Mouse (Mus musculus): ENCODE measurements at regions not wholly inside any gene's neighbourhood (a gene's known extent, or its start where the extent isn't known, plus 50 kb on each side); places are given as distances from the start of the nearest gene placed in this dataset.

DNA sequence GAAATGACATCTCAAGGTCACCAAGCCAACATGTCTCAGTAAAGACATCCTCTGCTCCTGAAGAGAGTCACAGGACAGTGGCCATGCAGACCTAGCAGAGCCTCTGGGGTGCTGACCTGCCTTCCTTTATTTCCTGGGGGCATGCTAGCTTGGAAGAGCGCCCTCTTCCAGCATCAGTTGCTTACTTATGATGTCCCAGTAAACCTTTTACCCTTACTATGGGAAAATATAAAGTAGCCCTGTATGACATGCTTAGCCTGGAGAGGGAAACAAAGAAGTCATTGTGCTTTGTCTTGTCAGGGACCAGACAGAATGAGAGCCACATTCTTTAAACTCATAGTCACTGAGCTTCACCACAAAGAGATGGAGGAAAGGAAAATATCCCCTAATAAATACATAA is 82.9 kb downstream of the Postn start:
- Histone ChIP-seq H3K36me3 (no peaks in the 10 kb centered on the region), H3K4me1 (peaks cover 6% of the 10 kb centered on the region; the same call in 1 of the 2 replicates), H3K27me3 (no peaks in the 10 kb centered on the region), H3K27ac (0 out of 2 replicates have a peak overlapping the region, but pooled peaks have one; percentile 30), H3K9me3 (no peaks in the 10 kb centered on the region), H3K9ac (no peak overlapping the region), H3K4me3 (no peak overlapping the region), H3K4me2 (replicated peaks) (no peak overlapping the region)
- WGBS, result 30% methylated on average over 1 of the region's 1 CpGs
- ATAC-seq (ENCODE audit: insufficient number of reproducible peaks, insufficient read depth, low FRiP score, low TSS enrichment), result no peak

DNA sequence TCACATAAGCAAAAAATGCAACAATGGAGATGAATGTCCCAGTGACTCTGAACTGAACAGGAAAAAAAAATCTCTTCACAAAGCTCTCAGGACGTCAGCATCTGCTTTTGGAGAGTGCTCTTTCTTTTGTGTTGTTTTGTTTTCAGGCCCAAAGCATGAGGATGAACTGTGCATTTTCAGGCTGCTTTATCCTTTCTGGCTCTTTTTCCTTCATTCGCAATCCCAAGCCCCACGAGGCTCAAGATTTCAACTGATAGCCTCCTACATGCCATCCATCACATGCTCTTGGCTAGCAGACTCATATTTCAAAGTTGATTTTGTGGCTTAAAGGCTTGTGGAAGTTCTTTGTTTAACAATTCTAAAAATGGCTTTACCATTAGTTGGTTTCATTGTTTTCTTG is 86.0 kb downstream of the Postn start:
- no peak overlapping the region for H3K4me3 ChIP-seq
- no peaks in the 10 kb centered on the region for H3K9me3 ChIP-seq
- H3K4me1 ChIP-seq, result peaks cover 6% of the 10 kb centered on the region; the same call in 1 of the 2 replicates
- H3K9ac ChIP-seq, result no peak overlapping the region
- no peak overlapping the region for H3K27ac ChIP-seq
- no peaks in the 10 kb centered on the region for H3K36me3 ChIP-seq
- ATAC-seq (ENCODE audit: insufficient number of reproducible peaks, insufficient read depth, low FRiP score, low TSS enrichment), result no peak
- no peak overlapping the region for H3K4me2 ChIP-seq (replicated peaks)
- 34% methylated on average over 3 of the region's 3 CpGs for WGBS
- no peaks in the 10 kb centered on the region for H3K27me3 ChIP-seq

DNA sequence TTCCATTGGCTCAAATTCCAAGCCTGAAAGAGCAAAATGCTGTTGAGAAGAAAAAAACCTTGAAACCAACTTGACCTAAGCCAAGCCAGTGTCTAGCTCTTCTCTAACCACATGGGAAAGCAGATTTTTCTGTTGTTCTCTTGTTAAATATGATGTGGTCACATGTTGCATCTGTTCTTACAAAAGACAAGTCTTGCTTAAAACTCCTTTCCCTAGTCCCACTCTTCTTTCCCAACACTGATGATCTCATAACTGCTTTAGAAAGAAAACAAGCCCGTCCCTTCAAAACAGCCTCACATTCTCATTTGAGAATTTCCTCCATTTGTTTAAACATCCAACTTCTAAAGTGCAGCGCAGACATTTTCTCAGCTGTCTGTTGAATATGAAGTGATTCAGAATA is 96.5 kb downstream of the Postn start:
- Histone ChIP-seq H3K27me3 (no peaks in the 10 kb centered on the region), H3K9me3 (no peaks in the 10 kb centered on the region), H3K4me3 (no peak overlapping the region), H3K27ac (no peak overlapping the region), H3K36me3 (no peaks in the 10 kb centered on the region), H3K9ac (no peak overlapping the region), H3K4me2 (replicated peaks) (no peak overlapping the region), H3K4me1 (no peaks in the 10 kb centered on the region)
- WGBS, result 91% methylated on average over 2 of the region's 2 CpGs
- no peak for ATAC-seq (ENCODE audit: insufficient number of reproducible peaks, insufficient read depth, low FRiP score, low TSS enrichment)

DNA sequence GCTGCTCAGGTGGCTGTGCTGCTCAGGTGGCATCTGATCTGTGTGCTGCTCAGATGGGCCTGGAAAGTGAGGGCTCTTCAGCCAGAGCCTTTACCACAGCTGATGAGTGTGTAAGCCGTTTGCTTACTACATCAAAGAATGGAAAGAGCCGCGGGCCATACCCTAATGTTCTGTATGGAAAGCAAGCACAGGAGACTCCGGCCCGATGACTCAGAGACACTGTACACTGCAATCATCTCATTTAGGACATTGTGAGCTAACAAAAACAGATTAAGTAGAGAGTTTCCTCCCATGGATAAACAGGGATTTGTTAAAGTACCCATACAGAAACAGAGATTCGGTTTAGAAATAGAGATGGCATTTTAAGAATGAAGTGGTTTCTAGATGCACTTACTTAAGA is 100.5 kb downstream of the Postn start:
- H3K4me2 ChIP-seq (replicated peaks), result no peak overlapping the region
- ATAC-seq (ENCODE audit: insufficient number of reproducible peaks, insufficient read depth, low FRiP score, low TSS enrichment), result no peak
- 84% methylated on average over 6 of the region's 6 CpGs for WGBS
- H3K9ac ChIP-seq, result no peak overlapping the region
- H3K4me3 ChIP-seq, result no peak overlapping the region
- no peaks in the 10 kb centered on the region for H3K4me1 ChIP-seq
- H3K27ac ChIP-seq, result no peak overlapping the region
- no peaks in the 10 kb centered on the region for H3K27me3 ChIP-seq
- no peaks in the 10 kb centered on the region for H3K9me3 ChIP-seq
- no peaks in the 10 kb centered on the region for H3K36me3 ChIP-seq

DNA sequence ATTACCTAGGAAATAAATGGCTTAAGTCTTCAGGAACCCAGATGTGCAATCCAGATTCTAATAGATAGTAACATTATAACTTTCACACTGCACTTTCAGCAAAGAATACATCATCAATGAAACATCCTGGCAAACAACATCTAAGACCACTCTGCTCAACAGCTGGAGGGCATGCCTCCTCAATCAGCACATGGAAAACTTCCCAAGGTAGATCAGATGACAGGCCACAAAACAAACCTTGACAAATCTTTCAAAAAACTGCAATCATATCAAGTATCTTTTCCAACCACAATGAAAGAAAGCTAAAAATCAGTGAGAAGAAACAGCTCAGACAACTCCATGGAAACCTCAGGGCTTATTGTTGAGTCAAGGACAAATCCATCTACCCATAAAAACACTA is 105.2 kb downstream of the Postn start:
- H3K36me3 ChIP-seq, result no peaks in the 10 kb centered on the region
- no peak overlapping the region for H3K4me2 ChIP-seq (replicated peaks)
- no peak overlapping the region for H3K27ac ChIP-seq
- H3K9ac ChIP-seq, result no peak overlapping the region
- ATAC-seq (ENCODE audit: insufficient number of reproducible peaks, insufficient read depth, low FRiP score, low TSS enrichment), result no peak
- H3K4me1 ChIP-seq, result no peaks in the 10 kb centered on the region
- H3K27me3 ChIP-seq, result no peaks in the 10 kb centered on the region
- H3K9me3 ChIP-seq, result no peaks in the 10 kb centered on the region
- H3K4me3 ChIP-seq, result no peak overlapping the region

DNA sequence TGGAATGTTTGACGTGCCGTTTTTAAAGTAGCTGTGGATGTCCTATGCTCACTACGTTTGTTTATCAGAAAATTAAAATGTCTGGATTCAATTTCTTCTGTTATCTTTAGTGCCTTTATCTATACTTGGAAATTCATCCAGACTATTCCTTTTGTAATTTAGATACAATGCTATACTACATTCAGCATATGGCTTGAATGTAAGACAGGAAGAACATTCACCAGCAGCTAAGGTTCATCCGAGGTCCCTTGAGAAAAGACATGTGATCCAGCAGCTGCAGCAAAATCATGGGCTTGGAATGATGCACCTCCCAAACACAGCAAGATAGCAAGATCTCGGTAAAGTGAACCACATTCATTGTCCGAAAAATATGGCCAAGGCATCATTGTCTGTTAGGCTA is 113.3 kb downstream of the Postn start:
- no peak for ATAC-seq (ENCODE audit: insufficient number of reproducible peaks, insufficient read depth, low FRiP score, low TSS enrichment)
- peaks cover 15% of the 10 kb centered on the region; the same call in 1 of the 2 replicates for H3K4me1 ChIP-seq
- no peak overlapping the region for H3K4me2 ChIP-seq (replicated peaks)
- 74% methylated on average over 6 of the region's 6 CpGs for WGBS
- no peak overlapping the region for H3K27ac ChIP-seq
- H3K27me3 ChIP-seq, result no peaks in the 10 kb centered on the region
- no peak overlapping the region for H3K4me3 ChIP-seq
- H3K36me3 ChIP-seq, result no peaks in the 10 kb centered on the region
- H3K9ac ChIP-seq, result no peak overlapping the region
- H3K9me3 ChIP-seq, result no peaks in the 10 kb centered on the region

DNA sequence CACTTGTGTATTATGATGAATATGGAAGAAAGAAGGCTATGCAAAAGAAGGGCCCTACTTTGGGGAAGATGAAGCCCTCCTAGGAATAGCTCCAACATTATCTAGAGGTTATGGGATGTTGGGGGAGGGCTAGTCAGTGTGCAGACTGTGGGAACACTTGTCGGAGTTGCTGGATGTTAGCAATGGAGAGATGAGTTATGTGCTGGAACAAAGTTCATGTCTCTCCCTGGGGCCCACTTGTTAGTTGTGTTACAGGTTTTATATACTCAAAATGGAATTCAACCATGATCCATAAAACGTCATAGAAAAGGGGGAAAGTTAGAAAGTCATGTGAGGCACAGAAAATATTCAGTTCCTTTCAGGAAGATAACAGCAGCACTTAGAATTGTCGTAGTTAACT is 115.0 kb downstream of the Postn start:
- H3K9me3 ChIP-seq, result no peaks in the 10 kb centered on the region
- no peak overlapping the region for H3K27ac ChIP-seq
- no peak overlapping the region for H3K9ac ChIP-seq
- no peak overlapping the region for H3K4me2 ChIP-seq (replicated peaks)
- H3K4me1 ChIP-seq, result peaks cover 22% of the 10 kb centered on the region; the same call in 1 of the 2 replicates
- 74% methylated on average over 3 of the region's 3 CpGs for WGBS
- H3K27me3 ChIP-seq, result no peaks in the 10 kb centered on the region
- no peak for ATAC-seq (ENCODE audit: insufficient number of reproducible peaks, insufficient read depth, low FRiP score, low TSS enrichment)
- H3K4me3 ChIP-seq, result no peak overlapping the region
- no peaks in the 10 kb centered on the region for H3K36me3 ChIP-seq

DNA sequence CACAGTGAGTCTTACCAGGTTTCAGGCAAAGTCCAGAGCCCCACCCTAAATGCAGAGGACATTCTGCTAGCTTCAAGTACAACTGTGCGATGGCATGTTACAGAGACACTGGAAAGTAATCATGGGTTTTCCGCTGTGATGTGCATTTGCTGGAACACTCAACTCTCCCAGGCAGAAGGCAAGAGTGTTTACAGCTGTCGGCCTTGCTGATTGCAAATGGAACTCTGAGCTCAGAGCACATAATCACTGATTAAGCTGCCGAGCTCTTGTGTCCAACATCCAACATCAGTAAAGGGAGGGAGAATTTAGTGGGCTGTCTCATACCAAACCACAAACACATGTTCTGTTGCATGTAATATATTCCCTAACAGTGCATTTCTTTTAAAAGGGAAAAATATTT is 117.1 kb downstream of the Postn start:
- ATAC-seq (ENCODE audit: insufficient number of reproducible peaks, insufficient read depth, low FRiP score, low TSS enrichment), result 0 out of 2 replicates have a peak, but pooled peaks have one; percentile 35
- WGBS, result 48% methylated on average over 4 of the region's 4 CpGs
- peak overlapping the region; percentile 65 for H3K27ac ChIP-seq

DNA sequence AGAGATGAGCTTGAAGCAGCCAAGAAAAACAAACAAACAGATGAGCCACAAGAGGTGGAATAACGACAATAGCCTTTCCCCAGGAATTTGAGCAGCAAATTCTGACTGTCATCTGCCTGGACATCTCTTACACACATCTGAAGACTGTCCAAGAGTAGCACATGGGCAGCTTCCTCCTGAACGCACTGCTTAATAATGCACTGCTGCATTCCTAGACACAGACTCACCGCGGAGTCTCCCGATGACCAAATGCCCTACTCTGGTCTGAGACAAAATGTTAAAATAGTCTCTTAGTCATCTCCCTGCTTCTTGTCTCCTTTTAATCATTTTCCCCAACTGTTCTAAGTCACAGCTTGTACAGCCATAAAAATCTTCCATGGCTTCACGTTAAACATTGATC is 119.3 kb downstream of the Postn start:
- Histone ChIP-seq H3K4me3 (no peak overlapping the region), H3K4me2 (replicated peaks) (no peak overlapping the region), H3K9ac (no peak overlapping the region), H3K36me3 (no peaks in the 10 kb centered on the region), H3K27ac (no peak overlapping the region), H3K9me3 (no peaks in the 10 kb centered on the region), H3K4me1 (peaks cover 22% of the 10 kb centered on the region; the same call in 1 of the 2 replicates), H3K27me3 (no peaks in the 10 kb centered on the region)
- 81% methylated on average over 6 of the region's 6 CpGs for WGBS
- ATAC-seq (ENCODE audit: insufficient number of reproducible peaks, insufficient read depth, low FRiP score, low TSS enrichment), result no peak

More for the DNA sequence above, 117.1 kb downstream of the Postn start:
- Histone ChIP-seq H3K9ac (no peak overlapping the region), H3K4me2 (replicated peaks) (no peak overlapping the region), H3K4me3 (no peak overlapping the region), H3K36me3 (no peaks in the 10 kb centered on the region), H3K4me1 (peaks cover 22% of the 10 kb centered on the region; the same call in 1 of the 2 replicates), H3K27me3 (no peaks in the 10 kb centered on the region), H3K9me3 (no peaks in the 10 kb centered on the region)

DNA sequence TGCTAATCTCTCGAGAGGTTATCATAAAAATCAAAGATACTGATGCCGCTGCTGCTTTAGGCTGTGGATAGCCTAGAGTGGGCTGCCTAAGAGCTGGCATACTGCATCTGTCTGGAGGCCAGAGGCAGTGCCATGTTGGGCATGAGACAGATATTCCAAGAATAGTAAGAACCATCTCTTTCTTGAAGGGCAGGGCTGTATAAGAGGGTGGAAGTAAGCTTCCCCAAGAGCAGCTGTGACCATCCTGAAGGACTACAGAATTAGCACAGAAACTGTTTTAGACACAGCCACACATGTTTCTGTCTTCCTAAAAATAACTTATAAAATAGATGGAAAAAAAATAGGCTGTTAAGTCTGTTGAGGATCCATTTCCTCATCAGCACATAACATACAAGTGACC is 126.4 kb downstream of the Postn start:
- no peak for ATAC-seq (ENCODE audit: insufficient number of reproducible peaks, insufficient read depth, low FRiP score, low TSS enrichment)
- H3K9ac ChIP-seq, result no peak overlapping the region
- no peak overlapping the region for H3K27ac ChIP-seq
- H3K4me1 ChIP-seq, result no peaks in the 10 kb centered on the region
- H3K4me2 ChIP-seq (replicated peaks), result no peak overlapping the region
- no peaks in the 10 kb centered on the region for H3K27me3 ChIP-seq
- H3K9me3 ChIP-seq, result no peaks in the 10 kb centered on the region
- no peak overlapping the region for H3K4me3 ChIP-seq
- H3K36me3 ChIP-seq, result no peaks in the 10 kb centered on the region
- WGBS, result 87% methylated on average over 2 of the region's 2 CpGs

DNA sequence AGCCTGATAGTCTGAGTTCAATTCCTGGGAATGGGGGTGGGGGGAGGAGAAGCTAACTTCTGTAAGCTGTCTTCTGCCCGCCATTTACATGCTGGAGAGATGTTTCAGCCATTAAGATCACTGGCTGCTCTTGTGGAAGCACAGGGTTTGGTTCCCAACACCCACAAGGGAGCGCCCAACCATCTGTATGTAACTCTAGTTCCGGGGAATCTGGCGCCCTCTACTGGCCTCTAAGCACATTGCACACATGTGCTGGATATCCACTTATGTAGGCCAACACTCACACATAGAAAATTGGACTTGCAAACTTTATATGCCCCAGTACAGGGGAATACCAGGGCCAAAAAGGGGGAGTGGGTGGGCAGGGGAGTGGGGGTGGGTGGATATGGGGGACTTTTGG is 126.9 kb downstream of the Postn start:
- WGBS, result 72% methylated on average over 4 of the region's 4 CpGs
- H3K27ac ChIP-seq, result no peak overlapping the region
- no peaks in the 10 kb centered on the region for H3K27me3 ChIP-seq
- ATAC-seq (ENCODE audit: insufficient number of reproducible peaks, insufficient read depth, low FRiP score, low TSS enrichment), result no peak
- H3K4me1 ChIP-seq, result no peaks in the 10 kb centered on the region
- H3K9me3 ChIP-seq, result no peaks in the 10 kb centered on the region
- H3K4me3 ChIP-seq, result no peak overlapping the region
- no peak overlapping the region for H3K9ac ChIP-seq
- H3K36me3 ChIP-seq, result no peaks in the 10 kb centered on the region
- no peak overlapping the region for H3K4me2 ChIP-seq (replicated peaks)

DNA sequence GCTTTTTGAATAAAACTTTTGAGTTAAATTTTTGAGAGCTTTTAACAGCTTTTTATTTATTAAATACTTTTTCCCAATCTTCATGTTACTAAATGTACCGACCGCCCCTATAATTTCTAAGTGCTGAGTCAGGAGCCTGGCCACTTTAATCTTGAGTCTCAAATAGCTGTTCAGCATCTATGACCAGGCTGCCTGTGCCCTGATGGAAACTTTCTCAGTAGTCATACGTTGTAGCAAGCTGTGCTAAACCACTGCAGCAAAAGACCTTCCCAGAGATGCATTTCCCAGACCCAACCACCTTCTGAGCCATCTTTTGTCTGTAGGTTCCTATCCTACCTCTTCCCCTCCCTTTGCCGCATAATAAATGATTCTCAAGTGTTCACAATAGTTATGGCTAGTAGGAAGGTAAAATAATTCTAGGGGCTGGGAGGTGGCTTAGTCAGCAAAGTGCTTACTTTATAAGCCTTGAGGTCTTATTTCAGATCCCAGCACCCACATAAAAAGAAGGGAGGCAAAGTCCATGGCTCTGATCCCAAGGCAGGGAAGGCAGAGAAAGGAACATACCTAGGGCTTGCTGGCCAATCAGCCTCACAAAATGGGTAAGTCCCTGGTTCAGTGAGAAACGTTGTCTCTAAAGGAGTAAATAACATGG is 129.5 kb downstream of the Postn start:
- ATAC-seq (ENCODE audit: insufficient number of reproducible peaks, insufficient read depth, low FRiP score, low TSS enrichment), result no peak
- Histone ChIP-seq H3K4me3 (no peak overlapping the region), H3K9me3 (no peaks in the 10 kb centered on the region), H3K4me1 (no peaks in the 10 kb centered on the region), H3K36me3 (no peaks in the 10 kb centered on the region), H3K27me3 (no peaks in the 10 kb centered on the region), H3K9ac (no peak overlapping the region), H3K27ac (0 out of 2 replicates have a peak overlapping the region, but pooled peaks have one; percentile 46), H3K4me2 (replicated peaks) (no peak overlapping the region)
- WGBS, result 70% methylated on average over 5 of the region's 5 CpGs
